Mouse (Mus musculus) E14TG2a.4 (cell line): Measurements from ENCODE around the gene Ccnyl1.

Experiments
- CTCF ChIP-seq: conservative IDR thresholded peaks from 2 replicates; pipeline ENCODE4 v1.5.1; 2014; ENCODE audit warnings: low read length
- NANOG ChIP-seq: IDR thresholded peaks from 2 replicates; pipeline ENCODE4 v1.6.1; 2014; ENCODE audit warnings: borderline replicate concordance, low read length, mixed read lengths
- POU5F1 ChIP-seq: IDR thresholded peaks from 2 replicates; pipeline ENCODE4 v1.6.1; 2014; ENCODE audit warnings: low read length, borderline replicate concordance

DNA sequence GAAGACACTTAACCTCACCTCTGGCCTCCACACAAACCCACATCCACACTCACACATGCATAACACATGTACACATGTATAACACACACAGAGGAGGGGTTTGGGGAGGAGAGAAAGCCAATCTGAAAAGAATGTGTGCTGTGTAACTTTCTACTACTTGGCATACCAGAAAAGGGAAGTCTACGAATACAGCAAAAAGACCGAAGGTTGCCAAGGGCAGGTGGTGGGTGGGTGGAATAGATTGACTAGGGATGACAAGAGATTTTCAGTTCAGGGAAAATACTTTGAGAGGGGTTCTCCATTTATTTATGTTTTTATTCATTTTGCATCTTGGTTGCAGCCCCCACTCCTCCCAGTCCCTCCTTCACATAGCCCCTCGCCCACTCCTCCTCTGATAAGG is 45.7 kb upstream of the Ccnyl1 start:
- TF ChIP-seq CTCF (no peak), POU5F1 (no peak), NANOG (no peak)
